Mouse (Mus musculus): ENCODE data around the gene Prpf19.

DNA sequence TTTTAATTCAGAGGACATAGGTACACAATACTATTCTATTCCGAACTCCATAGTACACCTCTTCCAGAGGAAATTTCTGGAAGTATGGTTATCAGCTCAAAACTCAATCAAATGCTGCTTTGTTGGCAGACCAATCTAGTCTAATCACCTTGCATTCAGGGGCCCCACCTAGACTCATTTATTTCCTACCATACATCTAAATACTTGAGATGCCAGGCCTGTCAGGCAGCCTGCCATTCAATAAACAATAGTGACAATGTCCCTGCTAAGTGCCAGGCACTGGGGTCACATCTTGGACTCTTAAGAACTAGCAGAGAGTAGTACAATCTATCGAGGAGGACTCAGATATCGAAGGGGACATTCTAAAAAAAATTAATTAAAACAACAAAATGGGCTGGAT lies 2.8 kb upstream of the Prpf19 start:
- no peak for TF ChIP-seq CTCF (IDR thresholded peaks at IDR 0.05; ENCODE audit: control insufficient read depth, insufficient read depth, low read length)
- TF ChIP-seq POLR2A (IDR thresholded peaks at IDR 0.05; ENCODE audit: borderline replicate concordance, control insufficient read depth, low read depth, low read length): no peak
